Mouse (Mus musculus) kidney, embryonic 16.5 days (tissue): ENCODE measurements around the gene R3hdm1. TPM values are rescaled to one million over a fixed set of nuclear protein-coding genes. Genes with fewer than 3 reads are reported as not detected.

Source experiments
- ATAC-seq: fragments of 200-750 bp; cut with Nextera tagmentation; 2 replicates; pipeline ENCODE4 v1.8.0; 2017; ENCODE audit warnings: moderate TSS enrichment; ENCODE audit not compliant: low FRiP score, low TSS enrichment
- H3K27ac ChIP-seq: fragments of 300-500 bp; sonication (generic); 2 replicates; pipeline ENCODE4 v1.5.1; 2014; ENCODE audit warnings: low read length
- H3K27me3 ChIP-seq: fragments of 300-500 bp; sonication (generic); 2 replicates; pipeline ENCODE4 v1.6.1; 2014; ENCODE audit warnings: low read length, control low read depth, mixed read lengths; ENCODE audit not compliant: insufficient read depth
- H3K36me3 ChIP-seq: fragments of 300-500 bp; sonication (generic); 2 replicates; pipeline ENCODE4 v1.6.1; 2014; ENCODE audit warnings: low read length, control low read depth, mixed read lengths; ENCODE audit not compliant: insufficient read depth
- H3K4me1 ChIP-seq: fragments of 300-500 bp; sonication (generic); 2 replicates; pipeline ENCODE4 v1.6.1; 2014; ENCODE audit warnings: low read length, control low read depth, mixed read lengths; ENCODE audit not compliant: insufficient read depth
- H3K4me2 ChIP-seq: fragments of 300-500 bp; sonication (generic); replicated peaks from 2 replicates; pipeline ENCODE4 v1.6.1; 2014; ENCODE audit warnings: low read depth, low read length
- H3K4me3 ChIP-seq: fragments of 300-500 bp; sonication (generic); 2 replicates; pipeline ENCODE4 v1.5.1; 2014; ENCODE audit warnings: mild to moderate bottlenecking, low read length
- H3K9ac ChIP-seq: fragments of 300-500 bp; sonication (generic); replicated peaks from 2 replicates; pipeline ENCODE4 v1.6.1; 2014; ENCODE audit warnings: low read length
- H3K9me3 ChIP-seq: fragments of 300-500 bp; sonication (generic); 2 replicates; pipeline ENCODE4 v1.6.1; 2016; ENCODE audit warnings: low read length, control low read depth
- WGBS: fragments of 180-500 bp; shearing (Covaris S2); extraction: QIAGEN DNeasy Blood & Tissue Kit; methylation state at CpG from one replicate; pipeline ENCODE4 v1.1.7; 2014; 5-methylcytosine and 5-hydroxymethylcytosine counted together
- polyA plus RNA-seq: library from polyadenylated mRNA; unstranded; fragments of >200 nt; fragmentation: Nextera tagmentation; extraction: Ambion mirVana; gene quantifications from 2 replicates; pipeline ENCODE4 v1.2.1, GENCODE M21; 2015

R3hdm1 gene
- 47.1 and 65.1 TPM in 2 replicates for polyA plus RNA-seq

GRCm38 (mm10) chr1:128102641-128103461 lies at the start of gene R3hdm1, which contains the start of gene Zranb3:
R3hdm1 (plus strand) TSS chr1:128103301.
Zranb3 (minus strand) TSS chr1:128103047.
- no peaks in the 10 kb centered on the region for H3K36me3 ChIP-seq
- H3K9ac ChIP-seq: peak within 1 kb of the TSS; percentile 92
- peak within 1 kb of the TSS; percentile 98 for H3K4me3 ChIP-seq
- H3K9me3 ChIP-seq: no peaks in the 10 kb centered on the region
- peak within 1 kb of the TSS; percentile 81 for H3K4me2 ChIP-seq
- H3K4me1 ChIP-seq: peaks cover 10% of the 10 kb centered on the region
- H3K27ac ChIP-seq: peak within 1 kb of the TSS; percentile 95
- ATAC-seq: peak; percentile 96
- no peaks in the 10 kb centered on the region for H3K27me3 ChIP-seq
- WGBS: under 1% methylated on average over 43 of the region's 43 CpGs

- Histone ChIP-seq H3K27me3 (no peaks in the 10 kb centered on the region), H3K4me1 (no peaks in the 10 kb centered on the region), H3K4me2 (no peak overlapping the region), H3K27ac (no peak overlapping the region), H3K36me3 (no peaks in the 10 kb centered on the region), H3K9ac (no peak overlapping the region), H3K9me3 (no peaks in the 10 kb centered on the region), H3K4me3 (no peak overlapping the region)
- 91% methylated on average over 4 of the region's 4 CpGs for WGBS
- ATAC-seq: no peak
These were observed 45.8 kb upstream of the R3hdm1 start for GRCm38 (mm10) chr1:128057269-128057668.

- no peak for ATAC-seq
- Histone ChIP-seq H3K4me3 (no peak overlapping the region), H3K27ac (no peak overlapping the region), H3K4me1 (no peaks in the 10 kb centered on the region), H3K4me2 (no peak overlapping the region), H3K9me3 (no peaks in the 10 kb centered on the region), H3K27me3 (no peaks in the 10 kb centered on the region), H3K36me3 (no peaks in the 10 kb centered on the region), H3K9ac (no peak overlapping the region)
- WGBS: 90% methylated on average over 5 of the region's 5 CpGs
These were observed 44.5 kb upstream of the R3hdm1 start for GRCm38 (mm10) chr1:128058625-128059024.

GRCm38 (mm10) chr1:128060655-128061344 lies 42.3 kb upstream of the R3hdm1 start:
- no peak overlapping the region for H3K4me2 ChIP-seq
- H3K27ac ChIP-seq: no peak overlapping the region
- H3K4me3 ChIP-seq: no peak overlapping the region
- no peak for ATAC-seq
- no peaks in the 10 kb centered on the region for H3K27me3 ChIP-seq
- no peaks in the 10 kb centered on the region for H3K4me1 ChIP-seq
- H3K9ac ChIP-seq: no peak overlapping the region
- no peaks in the 10 kb centered on the region for H3K9me3 ChIP-seq
- WGBS: 69% methylated on average over 8 of the region's 8 CpGs
- no peaks in the 10 kb centered on the region for H3K36me3 ChIP-seq

- Histone ChIP-seq H3K9ac (no peak overlapping the region), H3K9me3 (no peaks in the 10 kb centered on the region), H3K4me1 (no peaks in the 10 kb centered on the region), H3K27ac (no peak overlapping the region), H3K27me3 (no peaks in the 10 kb centered on the region), H3K36me3 (no peaks in the 10 kb centered on the region), H3K4me2 (no peak overlapping the region), H3K4me3 (no peak overlapping the region)
- ATAC-seq: no peak
- WGBS: 77% methylated on average over 1 of the region's 1 CpGs
These were observed 41.7 kb upstream of the R3hdm1 start for GRCm38 (mm10) chr1:128061401-128061800.

GRCm38 (mm10) chr1:128062167-128062566 lies 40.9 kb upstream of the R3hdm1 start:
- Histone ChIP-seq H3K27ac (no peak overlapping the region), H3K9me3 (no peaks in the 10 kb centered on the region), H3K4me3 (no peak overlapping the region), H3K4me2 (no peak overlapping the region), H3K4me1 (no peaks in the 10 kb centered on the region), H3K27me3 (no peaks in the 10 kb centered on the region), H3K9ac (no peak overlapping the region), H3K36me3 (no peaks in the 10 kb centered on the region)
- WGBS: 87% methylated on average over 1 of the region's 1 CpGs
- ATAC-seq: no peak

GRCm38 (mm10) chr1:128064716-128065115 lies 38.4 kb upstream of the R3hdm1 start:
- H3K4me2 ChIP-seq: no peak overlapping the region
- ATAC-seq: no peak
- 86% methylated on average over 6 of the region's 6 CpGs for WGBS
- H3K9me3 ChIP-seq: no peaks in the 10 kb centered on the region
- no peaks in the 10 kb centered on the region for H3K36me3 ChIP-seq
- no peak overlapping the region for H3K4me3 ChIP-seq
- no peak overlapping the region for H3K27ac ChIP-seq
- no peaks in the 10 kb centered on the region for H3K27me3 ChIP-seq
- H3K4me1 ChIP-seq: no peaks in the 10 kb centered on the region
- no peak overlapping the region for H3K9ac ChIP-seq

GRCm38 (mm10) chr1:128068945-128069397 lies 34.1 kb upstream of the R3hdm1 start:
- Histone ChIP-seq H3K4me3 (no peak overlapping the region), H3K9me3 (no peaks in the 10 kb centered on the region), H3K4me2 (no peak overlapping the region), H3K9ac (no peak overlapping the region), H3K4me1 (no peaks in the 10 kb centered on the region), H3K27me3 (no peaks in the 10 kb centered on the region), H3K27ac (no peak overlapping the region), H3K36me3 (no peaks in the 10 kb centered on the region)
- 87% methylated on average over 2 of the region's 2 CpGs for WGBS
- ATAC-seq: peak; percentile 61; the same call in 1 of the 2 replicates

GRCm38 (mm10) chr1:128070003-128070402 lies 33.1 kb upstream of the R3hdm1 start:
- WGBS: 92% methylated on average over 3 of the region's 3 CpGs
- no peaks in the 10 kb centered on the region for H3K9me3 ChIP-seq
- no peak overlapping the region for H3K4me2 ChIP-seq
- H3K36me3 ChIP-seq: no peaks in the 10 kb centered on the region
- no peak for ATAC-seq
- H3K27me3 ChIP-seq: no peaks in the 10 kb centered on the region
- H3K4me3 ChIP-seq: no peak overlapping the region
- no peaks in the 10 kb centered on the region for H3K4me1 ChIP-seq
- H3K27ac ChIP-seq: no peak overlapping the region
- no peak overlapping the region for H3K9ac ChIP-seq

- no peak for ATAC-seq
- no peak overlapping the region for H3K9ac ChIP-seq
- WGBS: 95% methylated on average over 6 of the region's 6 CpGs
These were observed 30.1 kb upstream of the R3hdm1 start for GRCm38 (mm10) chr1:128073051-128073450.

More at GRCm38 (mm10) chr1:128073051-128073450, 30.1 kb upstream of the R3hdm1 start:
- no peaks in the 10 kb centered on the region for H3K27me3 ChIP-seq
- H3K4me3 ChIP-seq: no peak overlapping the region
- no peaks in the 10 kb centered on the region for H3K9me3 ChIP-seq
- no peak overlapping the region for H3K27ac ChIP-seq
- no peak overlapping the region for H3K4me2 ChIP-seq
- no peaks in the 10 kb centered on the region for H3K4me1 ChIP-seq
- H3K36me3 ChIP-seq: no peaks in the 10 kb centered on the region
